Mouse (Mus musculus): ENCODE measurements around the gene Tgfbr1.

DNA sequence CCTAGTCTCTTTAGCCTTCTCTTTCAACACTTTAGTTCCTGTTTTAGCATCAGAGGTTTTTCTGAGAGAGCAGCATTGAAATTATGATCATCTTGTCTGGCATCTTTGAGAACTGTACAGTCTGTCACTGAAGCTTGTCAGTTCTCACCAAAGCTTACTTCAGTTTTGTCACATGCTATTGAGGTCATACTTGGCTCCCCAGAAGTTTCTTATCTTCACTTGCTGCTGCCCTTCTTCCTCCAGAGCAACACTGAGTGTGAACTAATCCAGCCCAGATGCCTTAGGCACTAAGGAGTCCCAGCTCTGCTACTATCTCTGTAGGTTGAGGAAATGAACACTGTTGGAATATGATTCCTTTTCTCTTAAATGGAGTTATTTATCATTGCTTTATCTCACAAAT lies 49.2 kb downstream of the Tgfbr1 start:
- TF ChIP-seq CTCF (IDR thresholded peaks at IDR 0.05; ENCODE audit: borderline replicate concordance, control insufficient read depth, extremely low read depth, insufficient read depth, low read length, poor library complexity), result no peak
- no peak for TF ChIP-seq POLR2A (IDR thresholded peaks at IDR 0.05; ENCODE audit: control insufficient read depth, extremely low read depth, insufficient read depth, low read length, poor library complexity)

All from thymus, adult 2 months (tissue).